Mouse (Mus musculus): ENCODE data around the gene Mab21l2.

DNA sequence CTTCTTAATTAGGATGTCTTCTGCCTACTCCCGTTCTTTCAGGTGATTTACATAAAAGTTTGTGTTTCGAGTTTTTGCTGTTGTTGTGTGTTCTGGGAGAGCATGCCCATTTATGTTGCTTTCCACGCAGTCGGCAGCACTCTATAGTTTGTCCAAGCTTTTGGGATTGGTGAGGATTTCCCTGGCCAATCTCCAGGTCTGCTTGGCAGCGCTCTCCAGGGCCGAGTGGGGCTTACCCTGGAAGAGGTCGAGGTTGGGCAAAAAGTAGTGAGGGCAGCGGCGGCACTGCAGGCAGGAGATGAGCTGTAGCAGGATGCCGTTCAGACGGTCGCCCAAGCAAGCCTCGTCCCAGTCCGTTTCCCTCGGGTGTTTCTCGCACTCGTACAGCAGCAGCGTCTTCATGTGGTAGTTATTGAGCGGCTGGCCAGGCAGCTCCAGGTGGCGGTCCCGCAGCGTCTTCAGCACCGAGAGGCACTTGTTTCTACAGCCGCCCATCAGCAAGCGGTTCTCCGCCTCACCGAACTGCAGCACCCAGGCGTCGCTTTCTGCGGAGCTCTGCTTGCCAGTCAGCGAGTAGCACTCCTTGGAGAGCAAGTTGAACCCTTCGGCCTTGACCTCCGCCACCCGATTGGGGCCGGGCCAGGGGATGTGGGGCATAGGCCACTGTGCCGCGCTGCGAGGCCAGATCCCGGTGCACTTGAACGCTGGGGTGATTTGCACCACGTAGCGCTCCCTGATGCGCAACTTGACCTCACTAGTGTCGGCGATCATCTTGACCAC lies 1.8 kb downstream of the Mab21l2 start:
- TF ChIP-seq POLR2A (IDR thresholded peaks at IDR 0.05; ENCODE audit: low read depth, low read length) = no peak
- TF ChIP-seq CTCF (IDR thresholded peaks at IDR 0.05; ENCODE audit: extremely low read depth, insufficient read depth, insufficient read length, insufficient replicate concordance) = no peak
